Mouse (Mus musculus): Measurements from ENCODE around the gene Ksr1. TPM values are rescaled to one million over a fixed set of nuclear protein-coding genes. Genes with fewer than 3 reads are reported as not detected.
A peak's percentile ranks its signal among the peaks of the same experiment; 100 is the strongest.

Gene Ksr1
- polyA plus RNA-seq, 1 experiment, result 28.1 TPM

DNA sequence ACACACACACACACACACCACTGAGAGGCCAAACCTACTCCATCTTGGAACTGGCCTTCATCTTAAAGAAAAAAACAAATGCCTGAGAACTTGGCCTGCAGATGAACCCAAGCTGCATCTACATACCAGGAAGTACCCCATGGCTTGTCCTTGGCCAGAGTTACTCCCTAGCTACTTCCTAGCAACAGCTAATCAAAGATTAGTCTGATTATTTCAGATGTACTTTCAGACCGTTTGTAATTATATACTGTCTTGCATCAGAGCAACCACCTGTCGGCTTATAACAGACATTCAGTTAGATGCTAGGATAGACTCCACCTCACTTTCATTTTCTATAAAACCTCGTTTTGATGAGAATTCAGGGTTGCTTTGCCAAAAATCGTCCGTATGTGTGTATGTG lies 139.8 kb downstream of the Ksr1 start:
- no peaks in the 10 kb centered on the region for H3K36me3 ChIP-seq (ENCODE audit: control insufficient read depth, insufficient read depth, low read length)
- DNase-seq, result no peak
- H3K27ac ChIP-seq (ENCODE audit: control insufficient read depth, insufficient read depth, low read length), result peak overlapping the region; percentile 85; the same call in 1 of the 2 replicates
- WGBS, result 6% methylated on average over 5 of the region's 5 CpGs
- H3K4me1 ChIP-seq (replicated peaks; ENCODE audit: control insufficient read depth, insufficient read depth, low read length), result peaks cover 47% of the 10 kb centered on the region
- H3K4me3 ChIP-seq (ENCODE audit: control insufficient read depth, insufficient read depth, low read length), result no peak overlapping the region
- H3K27me3 ChIP-seq (ENCODE audit: control insufficient read depth, insufficient read depth, low read length), result no peaks in the 10 kb centered on the region
- no peak for TF ChIP-seq CTCF (IDR thresholded peaks at IDR 0.05; ENCODE audit: borderline replicate concordance, control insufficient read depth, extremely low read depth, insufficient read depth, low read length, poor library complexity)
- TF ChIP-seq POLR2A (IDR thresholded peaks at IDR 0.05; ENCODE audit: control insufficient read depth, extremely low read depth, insufficient read depth, low read length, poor library complexity), result no peak

DNA sequence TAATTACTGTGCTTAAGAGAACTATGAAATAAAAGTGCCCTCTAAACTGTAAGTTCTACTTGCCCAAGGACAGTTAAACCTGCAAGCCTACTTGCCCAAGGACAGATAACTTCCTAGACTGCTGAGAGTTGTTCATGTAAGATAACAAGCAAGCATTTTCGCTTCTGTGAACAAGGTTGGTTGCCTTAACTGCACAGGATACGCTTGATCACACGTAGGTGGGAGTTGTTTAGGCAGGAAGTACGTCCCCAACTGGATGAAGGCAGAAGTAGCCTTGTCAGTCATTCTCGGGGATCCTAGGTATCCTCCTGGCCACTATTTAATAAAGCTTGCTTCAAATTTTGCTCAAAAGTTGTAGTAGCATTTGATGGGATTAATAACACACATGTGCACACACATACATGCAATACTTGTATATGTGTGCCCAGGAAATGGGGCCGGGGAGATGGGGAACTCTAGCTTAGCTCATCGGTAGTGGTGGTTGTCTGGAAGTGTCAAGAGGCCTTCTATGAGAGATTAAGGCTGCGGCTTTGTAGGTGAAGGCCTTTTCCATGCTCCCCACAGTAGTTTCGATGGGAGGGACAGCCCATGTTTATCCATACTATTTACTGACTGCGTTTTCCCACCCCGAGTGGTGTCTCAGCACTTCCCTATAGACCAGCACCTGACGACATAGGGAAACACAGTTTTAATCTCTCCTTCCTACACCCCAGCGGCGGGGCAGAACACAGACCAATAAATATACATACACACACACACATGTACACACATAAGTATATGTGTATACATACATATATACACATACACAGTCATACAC lies 140.4 kb downstream of the Ksr1 start:
- 63% methylated on average over 14 of the region's 14 CpGs for WGBS
- no peaks in the 10 kb centered on the region for H3K27me3 ChIP-seq (ENCODE audit: control insufficient read depth, insufficient read depth, low read length)
- DNase-seq, result no peak
- TF ChIP-seq POLR2A (IDR thresholded peaks at IDR 0.05; ENCODE audit: control insufficient read depth, extremely low read depth, insufficient read depth, low read length, poor library complexity) (no peak), CTCF (IDR thresholded peaks at IDR 0.05; ENCODE audit: borderline replicate concordance, control insufficient read depth, extremely low read depth, insufficient read depth, low read length, poor library complexity) (no peak)
- H3K27ac ChIP-seq (ENCODE audit: control insufficient read depth, insufficient read depth, low read length), result peak overlapping the region; percentile 85
- H3K4me3 ChIP-seq (ENCODE audit: control insufficient read depth, insufficient read depth, low read length), result no peak overlapping the region
- no peaks in the 10 kb centered on the region for H3K36me3 ChIP-seq (ENCODE audit: control insufficient read depth, insufficient read depth, low read length)
- peaks cover 48% of the 10 kb centered on the region for H3K4me1 ChIP-seq (replicated peaks; ENCODE audit: control insufficient read depth, insufficient read depth, low read length)

DNA sequence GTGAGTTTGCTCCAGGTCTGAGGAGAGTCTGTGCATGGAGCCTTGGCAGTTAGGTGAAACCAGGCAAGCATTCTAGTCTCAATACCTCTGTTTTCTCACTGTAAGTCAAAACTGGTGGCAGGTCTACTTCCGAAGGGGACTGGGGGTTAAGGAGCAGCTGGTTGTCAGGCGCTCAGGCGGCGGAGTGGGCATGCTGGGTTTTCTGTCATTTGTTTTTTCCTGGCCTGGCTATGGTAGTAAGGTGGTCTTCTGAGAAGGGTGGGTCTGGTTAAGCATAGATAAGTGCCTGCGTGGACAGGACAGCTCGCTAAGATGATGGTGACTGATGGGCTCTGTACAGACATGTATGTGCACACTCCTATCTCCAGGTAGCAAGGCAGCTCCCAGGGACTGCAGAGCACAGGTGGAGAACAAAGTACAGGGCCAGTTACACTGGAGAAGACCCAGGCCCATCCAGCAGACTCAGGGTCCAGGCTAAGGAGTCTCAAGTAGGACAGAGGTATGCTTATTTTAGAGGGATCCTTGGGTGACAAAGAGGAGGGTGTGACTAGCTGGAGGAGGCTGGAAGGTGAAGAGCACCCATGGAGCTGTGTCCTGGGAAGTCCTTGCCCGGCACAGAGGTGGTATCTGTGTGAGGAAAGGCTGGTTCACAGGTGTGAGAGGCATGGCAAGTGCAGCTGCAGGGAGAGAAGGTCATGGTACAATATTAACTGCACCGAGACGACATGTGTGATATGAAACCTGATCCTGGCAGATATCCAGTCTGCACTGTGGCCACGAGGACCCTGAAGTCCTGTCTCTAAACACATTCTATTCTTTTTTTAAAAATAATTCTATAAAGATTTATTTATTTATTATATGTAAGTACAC lies 142.2 kb downstream of the Ksr1 start:
- H3K4me1 ChIP-seq (replicated peaks; ENCODE audit: control insufficient read depth, insufficient read depth, low read length), result peaks cover 50% of the 10 kb centered on the region

DNA sequence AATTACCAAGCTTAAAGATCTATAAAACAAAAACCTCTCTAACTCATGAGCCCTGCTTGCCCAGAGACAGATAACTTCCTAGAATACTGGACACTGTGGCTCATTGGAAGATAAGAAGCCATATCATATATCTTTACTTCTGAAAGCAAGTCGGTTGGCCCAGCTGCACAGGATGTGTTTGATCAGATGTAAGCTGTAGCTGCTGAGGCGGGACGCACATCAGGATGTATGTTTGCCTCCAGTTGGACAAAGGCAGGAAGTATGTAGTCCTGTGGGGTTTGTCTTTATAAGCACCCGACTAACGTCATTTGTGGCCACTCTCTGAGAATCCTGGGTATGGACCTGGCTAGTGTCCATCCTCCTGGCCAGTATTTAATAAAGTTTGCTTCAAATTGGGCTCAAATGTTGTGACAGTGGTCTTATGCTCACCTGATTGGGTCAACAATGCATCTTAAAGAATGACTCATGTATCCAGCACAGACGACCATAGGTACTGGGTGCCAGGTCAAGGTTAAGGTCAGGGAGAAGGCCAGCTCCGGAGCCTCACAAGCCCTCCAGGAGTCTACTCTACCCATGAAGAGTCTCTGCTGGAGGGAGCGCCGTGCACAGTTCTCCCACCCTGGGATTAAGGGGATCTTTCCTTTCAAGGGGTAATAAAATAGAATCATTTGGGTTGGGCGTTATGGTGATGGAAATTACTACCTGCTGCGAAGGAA lies 143.0 kb downstream of the Ksr1 start:
- Histone ChIP-seq H3K4me3 (ENCODE audit: control insufficient read depth, insufficient read depth, low read length) (no peak overlapping the region), H3K36me3 (ENCODE audit: control insufficient read depth, insufficient read depth, low read length) (no peaks in the 10 kb centered on the region), H3K27ac (ENCODE audit: control insufficient read depth, insufficient read depth, low read length) (peak overlapping the region; percentile 91), H3K27me3 (ENCODE audit: control insufficient read depth, insufficient read depth, low read length) (no peaks in the 10 kb centered on the region), H3K4me1 (replicated peaks; ENCODE audit: control insufficient read depth, insufficient read depth, low read length) (peaks cover 46% of the 10 kb centered on the region)
- 28% methylated on average over 11 of the region's 11 CpGs for WGBS
- TF ChIP-seq CTCF (IDR thresholded peaks at IDR 0.05; ENCODE audit: borderline replicate concordance, control insufficient read depth, extremely low read depth, insufficient read depth, low read length, poor library complexity) (no peak), POLR2A (IDR thresholded peaks at IDR 0.05; ENCODE audit: control insufficient read depth, extremely low read depth, insufficient read depth, low read length, poor library complexity) (no peak)
- peak; percentile 72 for DNase-seq

More for the DNA sequence above, 142.2 kb downstream of the Ksr1 start:
- Histone ChIP-seq H3K27ac (ENCODE audit: control insufficient read depth, insufficient read depth, low read length) (peak overlapping the region; percentile 91), H3K36me3 (ENCODE audit: control insufficient read depth, insufficient read depth, low read length) (no peaks in the 10 kb centered on the region), H3K27me3 (ENCODE audit: control insufficient read depth, insufficient read depth, low read length) (no peaks in the 10 kb centered on the region), H3K4me3 (ENCODE audit: control insufficient read depth, insufficient read depth, low read length) (no peak overlapping the region)
- TF ChIP-seq POLR2A (IDR thresholded peaks at IDR 0.05; ENCODE audit: control insufficient read depth, extremely low read depth, insufficient read depth, low read length, poor library complexity) (no peak), CTCF (IDR thresholded peaks at IDR 0.05; ENCODE audit: borderline replicate concordance, control insufficient read depth, extremely low read depth, insufficient read depth, low read length, poor library complexity) (no peak)
- DNase-seq, result peak; percentile 50
- 36% methylated on average over 10 of the region's 10 CpGs for WGBS

DNA sequence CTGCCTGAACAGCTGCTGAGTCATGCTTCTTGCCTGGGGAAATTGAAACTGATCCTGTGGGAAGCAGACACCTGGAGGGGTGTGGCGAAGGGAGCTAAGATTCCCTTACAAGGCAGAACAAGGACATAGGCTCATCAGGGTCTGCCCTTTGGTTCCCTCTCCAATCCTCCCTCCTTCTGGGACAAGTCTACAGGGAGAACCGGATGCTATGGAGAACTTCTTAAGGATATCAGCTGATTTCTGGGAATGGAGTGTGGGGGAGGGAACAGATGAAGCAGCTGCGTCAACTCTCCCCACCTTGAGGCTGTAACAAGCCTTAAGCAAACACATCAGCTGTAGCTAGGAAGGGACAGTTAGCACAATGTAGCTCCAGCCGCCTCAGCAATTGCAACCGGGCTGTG lies 143.7 kb downstream of the Ksr1 start:
- no peak overlapping the region for H3K4me3 ChIP-seq (ENCODE audit: control insufficient read depth, insufficient read depth, low read length)
- peak overlapping the region; percentile 91 for H3K27ac ChIP-seq (ENCODE audit: control insufficient read depth, insufficient read depth, low read length)
- no peaks in the 10 kb centered on the region for H3K36me3 ChIP-seq (ENCODE audit: control insufficient read depth, insufficient read depth, low read length)
- 38% methylated on average over 5 of the region's 5 CpGs for WGBS
- H3K4me1 ChIP-seq (replicated peaks; ENCODE audit: control insufficient read depth, insufficient read depth, low read length), result peaks cover 44% of the 10 kb centered on the region
- H3K27me3 ChIP-seq (ENCODE audit: control insufficient read depth, insufficient read depth, low read length), result no peaks in the 10 kb centered on the region
- TF ChIP-seq CTCF (IDR thresholded peaks at IDR 0.05; ENCODE audit: borderline replicate concordance, control insufficient read depth, extremely low read depth, insufficient read depth, low read length, poor library complexity) (no peak), POLR2A (IDR thresholded peaks at IDR 0.05; ENCODE audit: control insufficient read depth, extremely low read depth, insufficient read depth, low read length, poor library complexity) (no peak)
- DNase-seq, result no peak

DNA sequence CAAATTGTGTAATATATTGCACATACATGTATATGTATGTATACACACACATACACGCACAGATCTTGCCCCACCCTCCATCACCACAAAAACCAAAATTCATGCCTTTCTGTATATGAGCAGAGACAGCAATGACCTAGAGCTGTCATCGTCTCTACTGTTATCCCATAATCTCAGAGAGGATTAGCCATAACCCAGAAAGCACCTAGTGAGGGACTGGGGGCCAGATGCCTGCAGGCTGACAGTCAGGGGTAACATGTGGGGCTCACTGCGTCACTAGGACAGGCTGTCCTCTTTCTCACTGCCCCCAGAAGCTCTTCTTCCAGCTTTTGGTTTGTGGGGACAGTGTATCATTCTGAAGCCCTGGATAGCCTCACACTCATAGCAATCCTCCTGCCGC lies 144.3 kb downstream of the Ksr1 start:
- WGBS, result 82% methylated on average over 4 of the region's 4 CpGs
- DNase-seq, result no peak
- no peak overlapping the region for H3K4me3 ChIP-seq (ENCODE audit: control insufficient read depth, insufficient read depth, low read length)
- peak overlapping the region; percentile 91 for H3K27ac ChIP-seq (ENCODE audit: control insufficient read depth, insufficient read depth, low read length)
- H3K36me3 ChIP-seq (ENCODE audit: control insufficient read depth, insufficient read depth, low read length), result no peaks in the 10 kb centered on the region
- TF ChIP-seq POLR2A (IDR thresholded peaks at IDR 0.05; ENCODE audit: control insufficient read depth, extremely low read depth, insufficient read depth, low read length, poor library complexity), result no peak
- no peak for TF ChIP-seq CTCF (IDR thresholded peaks at IDR 0.05; ENCODE audit: borderline replicate concordance, control insufficient read depth, extremely low read depth, insufficient read depth, low read length, poor library complexity)
- no peaks in the 10 kb centered on the region for H3K27me3 ChIP-seq (ENCODE audit: control insufficient read depth, insufficient read depth, low read length)
- H3K4me1 ChIP-seq (replicated peaks; ENCODE audit: control insufficient read depth, insufficient read depth, low read length), result peaks cover 46% of the 10 kb centered on the region
